Mouse (Mus musculus): ENCODE data around the gene Ppm1b. TPM values are rescaled to one million over a fixed set of nuclear protein-coding genes. Genes with fewer than 3 reads are reported as not detected.

The Ppm1b gene
- total and polyA plus RNA-seq, 3 experiments: 45.7 to 51.6 TPM; not detected in 1

DNA sequence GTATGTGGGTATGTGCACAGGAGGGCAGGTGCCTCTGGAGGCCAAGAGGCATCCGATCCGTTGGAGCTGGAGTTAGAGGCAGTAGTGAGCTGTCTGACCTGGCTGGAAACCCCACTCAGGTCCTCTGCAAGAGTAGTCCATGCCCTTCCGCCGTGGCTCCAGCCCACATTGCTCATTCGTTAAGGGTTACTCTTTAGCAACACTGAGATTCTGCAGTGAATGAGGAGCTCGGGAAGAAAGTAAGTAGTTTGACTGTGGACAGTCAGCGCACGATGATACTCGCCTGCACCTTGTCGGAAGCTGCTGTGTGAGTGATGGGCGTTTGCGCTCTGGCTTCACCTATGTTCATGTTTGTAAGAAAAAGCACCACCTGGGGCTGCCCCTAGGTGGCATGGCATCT is 88.6 kb downstream of the Ppm1b start:
- Histone ChIP-seq H3K27me3 (ENCODE audit: control insufficient read depth in 1 of 2, insufficient read depth in 2 of 2, low read length in 2 of 2) (no peaks in the 10 kb centered on the region), H3K4me3 (ENCODE audit: control insufficient read depth in 1 of 2, insufficient read depth in 1 of 2, low read depth in 2 of 2, low read length in 2 of 2) (no peak overlapping the region), H3K9me3 (replicated peaks; ENCODE audit: insufficient read depth, low read length) (no peaks in the 10 kb centered on the region), H3K36me3 (ENCODE audit: control insufficient read depth in 1 of 2, insufficient read depth in 2 of 2, low read length in 2 of 2) (no peaks in the 10 kb centered on the region), H3K9ac (ENCODE audit: control insufficient read depth, low read depth, low read length, poor library complexity, severe bottlenecking) (no peak overlapping the region), H3K4me1 (ENCODE audit: control insufficient read depth in 1 of 2, insufficient read depth in 2 of 2, low read length in 2 of 2) (no peaks in the 10 kb centered on the region), H3K79me2 (ENCODE audit: control insufficient read depth, insufficient read depth, low read length, poor library complexity) (no peaks in the 10 kb centered on the region), H3K27ac (ENCODE audit: control insufficient read depth, low read depth, low read length) (no peak overlapping the region)
- no peak for TF ChIP-seq MAFK (IDR thresholded peaks at IDR 0.05; ENCODE audit: borderline replicate concordance, low read depth, low read length)
- no peak for TF ChIP-seq MEF2A (IDR thresholded peaks at IDR 0.05; ENCODE audit: extremely low read depth, insufficient replicate concordance, low read depth, low read length, poor library complexity, severe bottlenecking)
- no peak for TF ChIP-seq KAT2A (conservative IDR thresholded peaks at IDR 0.05; ENCODE audit: low read depth, low read length)
- TF ChIP-seq CTCF (IDR thresholded peaks at IDR 0.05 in 2 of 3, conservative IDR thresholded peaks at IDR 0.05 in 1 of 3; ENCODE audit: control insufficient read depth in 1 of 3, insufficient read depth in 1 of 3, low read depth in 2 of 3, low read length in 3 of 3, poor library complexity in 1 of 3, severe bottlenecking in 1 of 3): 0 out of 6 replicates have a peak, but pooled peaks of 2 of the 3 experiments have one; percentile 8 to 9
- no peak for TF ChIP-seq MXI1 (IDR thresholded peaks at IDR 0.05; ENCODE audit: low read depth, low read length)
- no peak for TF ChIP-seq SMC3 (IDR thresholded peaks at IDR 0.05; ENCODE audit: low read depth, low read length)
- TF ChIP-seq POLR2AphosphoS2 (IDR thresholded peaks at IDR 0.05; ENCODE audit: low read length): no peak
- no peak for TF ChIP-seq BHLHE40 (IDR thresholded peaks at IDR 0.05; ENCODE audit: borderline replicate concordance, low read depth, low read length)
- TF ChIP-seq ZMIZ1 (IDR thresholded peaks at IDR 0.05; ENCODE audit: low read depth, low read length): no peak
- no peak for DNase-seq (ENCODE audit: low read depth, low spot score)

DNA sequence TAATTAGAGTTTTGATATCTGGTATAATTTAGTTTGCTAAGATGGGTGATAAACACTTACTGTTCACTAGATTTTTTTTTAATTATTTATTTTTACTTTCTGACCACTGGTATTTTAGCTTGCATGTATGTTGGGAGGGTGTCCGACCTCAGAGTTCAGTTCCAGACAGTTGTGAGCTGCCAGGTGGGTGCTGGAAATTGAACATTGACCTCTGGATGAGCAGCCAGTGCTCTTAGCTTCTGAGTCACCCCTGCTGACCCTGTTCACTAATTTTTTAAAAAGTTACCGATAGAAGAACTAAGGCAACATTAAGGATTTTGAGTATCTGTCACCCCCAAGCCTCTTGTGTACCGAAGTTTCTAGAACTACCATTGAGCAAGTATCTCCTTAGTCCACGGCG is 91.8 kb downstream of the Ppm1b start:
- H3K79me2 ChIP-seq (ENCODE audit: control insufficient read depth, insufficient read depth, low read length, poor library complexity): no peaks in the 10 kb centered on the region
- no peaks in the 10 kb centered on the region for H3K9me3 ChIP-seq (replicated peaks; ENCODE audit: insufficient read depth, low read length)
- DNase-seq (ENCODE audit: low read depth, low spot score): no peak
- no peaks in the 10 kb centered on the region for H3K4me1 ChIP-seq (ENCODE audit: control insufficient read depth in 1 of 2, insufficient read depth in 2 of 2, low read length in 2 of 2)
- H3K27ac ChIP-seq (ENCODE audit: control insufficient read depth, low read depth, low read length): no peak overlapping the region
- H3K27me3 ChIP-seq (ENCODE audit: control insufficient read depth in 1 of 2, insufficient read depth in 2 of 2, low read length in 2 of 2): no peaks in the 10 kb centered on the region
- no peak overlapping the region for H3K4me3 ChIP-seq (ENCODE audit: control insufficient read depth in 1 of 2, insufficient read depth in 1 of 2, low read depth in 2 of 2, low read length in 2 of 2)
- no peaks in the 10 kb centered on the region for H3K36me3 ChIP-seq (ENCODE audit: control insufficient read depth in 1 of 2, insufficient read depth in 2 of 2, low read length in 2 of 2)
- no peak for TF ChIP-seq TBP (IDR thresholded peaks at IDR 0.05; ENCODE audit: low read depth, low read length)
- TF ChIP-seq POLR2AphosphoS5 (IDR thresholded peaks at IDR 0.05; ENCODE audit: borderline replicate concordance, low read depth, low read length): no peak
- TF ChIP-seq POLR2AphosphoS2 (IDR thresholded peaks at IDR 0.05; ENCODE audit: low read length): no peak
- TF ChIP-seq MXI1 (IDR thresholded peaks at IDR 0.05; ENCODE audit: low read depth, low read length): no peak
- TF ChIP-seq SMC3 (IDR thresholded peaks at IDR 0.05; ENCODE audit: low read depth, low read length): no peak
- no peak for TF ChIP-seq MYC (IDR thresholded peaks at IDR 0.05; ENCODE audit: low read depth, low read length)
- no peak for TF ChIP-seq RAD21 (IDR thresholded peaks at IDR 0.05; ENCODE audit: low read depth, low read length)
- no peak for TF ChIP-seq BHLHE40 (IDR thresholded peaks at IDR 0.05; ENCODE audit: borderline replicate concordance, low read depth, low read length)
- no peak for TF ChIP-seq USF1 (IDR thresholded peaks at IDR 0.05; ENCODE audit: low read depth, low read length)
- TF ChIP-seq NRF1 (IDR thresholded peaks at IDR 0.05; ENCODE audit: insufficient read depth, low read depth, low read length, poor library complexity, severe bottlenecking): no peak
- no peak for TF ChIP-seq ZMIZ1 (IDR thresholded peaks at IDR 0.05; ENCODE audit: low read depth, low read length)
- no peak for TF ChIP-seq CTCF (IDR thresholded peaks at IDR 0.05 in 2 of 3, conservative IDR thresholded peaks at IDR 0.05 in 1 of 3; ENCODE audit: control insufficient read depth in 1 of 3, insufficient read depth in 1 of 3, low read depth in 2 of 3, low read length in 3 of 3, poor library complexity in 1 of 3, severe bottlenecking in 1 of 3)
- no peak for TF ChIP-seq EP300 (IDR thresholded peaks at IDR 0.05; ENCODE audit: low read depth in 1 of 2, low read length in 2 of 2)
- TF ChIP-seq ZNF384 (IDR thresholded peaks at IDR 0.05; ENCODE audit: low read depth, low read length): no peak
- TF ChIP-seq SIN3A (IDR thresholded peaks at IDR 0.05; ENCODE audit: low read length): no peak
- no peak overlapping the region for H3K9ac ChIP-seq (ENCODE audit: control insufficient read depth, low read depth, low read length, poor library complexity, severe bottlenecking)

All from MEL (cell line).